Mouse (Mus musculus) limb, embryonic 10.5 days (tissue): Measurements from ENCODE around the gene Cit. TPM values are rescaled to one million over a fixed set of nuclear protein-coding genes. Genes with fewer than 3 reads are reported as not detected.

ENCODE experiments used
- DNase-seq: peaks from one replicate; pipeline ENCODE4 v3.0.0-alpha.2; 2017; ENCODE audit warnings: low spot score
- H3K27ac ChIP-seq: fragments of 300-500 bp; sonication (generic); 2 replicates; pipeline ENCODE4 v1.5.1; 2016; ENCODE audit warnings: mild to moderate bottlenecking
- H3K27me3 ChIP-seq: fragments of 300-500 bp; sonication (generic); 2 replicates; pipeline ENCODE4 v1.6.1; 2016; ENCODE audit warnings: low read depth, mild to moderate bottlenecking; ENCODE audit not compliant: poor library complexity, severe bottlenecking
- H3K36me3 ChIP-seq: fragments of 300-500 bp; sonication (generic); 2 replicates; pipeline ENCODE4 v1.6.1; 2016; ENCODE audit warnings: mild to moderate bottlenecking, moderate library complexity
- H3K4me1 ChIP-seq: fragments of 300-500 bp; sonication (generic); 2 replicates; pipeline ENCODE4 v1.6.1; 2016
- H3K4me3 ChIP-seq: fragments of 300-500 bp; sonication (generic); 2 replicates; pipeline ENCODE4 v1.5.1; 2016; ENCODE audit warnings: mild to moderate bottlenecking, moderate library complexity
- H3K9me3 ChIP-seq: fragments of 300-500 bp; sonication (generic); replicated peaks from 2 replicates; pipeline ENCODE4 v1.6.1; 2016; ENCODE audit warnings: mild to moderate bottlenecking
- WGBS: fragments of 180-500 bp; shearing (Covaris S2); methylation state at CpG from one replicate; pipeline ENCODE4 v1.1.7; 2016; 5-methylcytosine and 5-hydroxymethylcytosine counted together
- polyA plus RNA-seq: library from polyadenylated mRNA; unstranded; fragments of >200 nt; fragmentation: Nextera tagmentation; extraction: Ambion mirVana; gene quantifications from 2 replicates; pipeline ENCODE4 v1.2.1, GENCODE M21; 2016

The Cit gene
- polyA plus RNA-seq, 1 experiment from 2014 or later: 39.4 TPM

- peaks cover 88% of the 10 kb centered on the region for H3K36me3 ChIP-seq
- no peak overlapping the region for H3K4me3 ChIP-seq
- H3K9me3 ChIP-seq: no peaks in the 10 kb centered on the region
- WGBS: 93% methylated on average over 15 of the region's 15 CpGs
- H3K27ac ChIP-seq: no peak overlapping the region
- no peak for DNase-seq
- no peaks in the 10 kb centered on the region for H3K27me3 ChIP-seq
- H3K4me1 ChIP-seq: no peaks in the 10 kb centered on the region
Observed at GRCm38 (mm10) chr5:115936851-115937250, 91.8 kb downstream of the Cit start.

GRCm38 (mm10) chr5:115937566-115937965 is 92.5 kb downstream of the Cit start:
- Histone ChIP-seq H3K9me3 (no peaks in the 10 kb centered on the region), H3K4me1 (no peaks in the 10 kb centered on the region), H3K36me3 (peaks cover 88% of the 10 kb centered on the region), H3K27me3 (no peaks in the 10 kb centered on the region), H3K27ac (no peak overlapping the region), H3K4me3 (no peak overlapping the region)
- 95% methylated on average over 6 of the region's 6 CpGs for WGBS
- DNase-seq: no peak

- H3K27ac ChIP-seq: no peak overlapping the region
- H3K36me3 ChIP-seq: peaks cover 91% of the 10 kb centered on the region
- no peak overlapping the region for H3K4me3 ChIP-seq
- H3K4me1 ChIP-seq: no peaks in the 10 kb centered on the region
- no peak for DNase-seq
- H3K9me3 ChIP-seq: no peaks in the 10 kb centered on the region
- H3K27me3 ChIP-seq: no peaks in the 10 kb centered on the region
- WGBS: 94% methylated on average over 13 of the region's 13 CpGs
Observed at GRCm38 (mm10) chr5:115938999-115939398, 93.9 kb downstream of the Cit start.

- Histone ChIP-seq H3K4me3 (no peak overlapping the region), H3K27me3 (no peaks in the 10 kb centered on the region), H3K4me1 (no peaks in the 10 kb centered on the region), H3K9me3 (no peaks in the 10 kb centered on the region), H3K27ac (no peak overlapping the region), H3K36me3 (peaks cover 98% of the 10 kb centered on the region)
- DNase-seq: no peak
- WGBS: 92% methylated on average over 3 of the region's 3 CpGs
Observed at GRCm38 (mm10) chr5:115942389-115942788, 97.3 kb downstream of the Cit start.

- DNase-seq: no peak
- Histone ChIP-seq H3K4me3 (no peak overlapping the region), H3K27me3 (no peaks in the 10 kb centered on the region), H3K36me3 (peaks cover 97% of the 10 kb centered on the region), H3K9me3 (no peaks in the 10 kb centered on the region), H3K4me1 (no peaks in the 10 kb centered on the region), H3K27ac (no peak overlapping the region)
- WGBS: 68% methylated on average over 11 of the region's 11 CpGs
Observed at GRCm38 (mm10) chr5:115944791-115945490, 99.9 kb downstream of the Cit start.

- no peaks in the 10 kb centered on the region for H3K9me3 ChIP-seq
- WGBS: 92% methylated on average over 15 of the region's 15 CpGs
- no peaks in the 10 kb centered on the region for H3K4me1 ChIP-seq
- no peak for DNase-seq
- no peak overlapping the region for H3K4me3 ChIP-seq
- no peaks in the 10 kb centered on the region for H3K27me3 ChIP-seq
- no peak overlapping the region for H3K27ac ChIP-seq
- peaks cover 98% of the 10 kb centered on the region for H3K36me3 ChIP-seq
Observed at GRCm38 (mm10) chr5:115947622-115948353, 102.7 kb downstream of the Cit start.

GRCm38 (mm10) chr5:115950936-115951335 is 105.9 kb downstream of the Cit start:
- Histone ChIP-seq H3K27me3 (no peaks in the 10 kb centered on the region), H3K9me3 (no peaks in the 10 kb centered on the region), H3K4me1 (no peaks in the 10 kb centered on the region), H3K27ac (no peak overlapping the region), H3K4me3 (no peak overlapping the region), H3K36me3 (peaks cover 99% of the 10 kb centered on the region)
- no peak for DNase-seq
- WGBS: 87% methylated on average over 7 of the region's 7 CpGs

- H3K4me1 ChIP-seq: no peaks in the 10 kb centered on the region
- no peak for DNase-seq
- no peaks in the 10 kb centered on the region; the same call in 1 of the 2 replicates for H3K9me3 ChIP-seq
- 96% methylated on average over 6 of the region's 6 CpGs for WGBS
- H3K27ac ChIP-seq: no peak overlapping the region
- no peak overlapping the region for H3K4me3 ChIP-seq
- no peaks in the 10 kb centered on the region for H3K27me3 ChIP-seq
- peaks cover 97% of the 10 kb centered on the region for H3K36me3 ChIP-seq
Observed at GRCm38 (mm10) chr5:115953173-115953572, 108.1 kb downstream of the Cit start.

GRCm38 (mm10) chr5:115954084-115954483 is 109.0 kb downstream of the Cit start:
- Histone ChIP-seq H3K9me3 (no peaks in the 10 kb centered on the region; the same call in 1 of the 2 replicates), H3K27ac (no peak overlapping the region), H3K27me3 (no peaks in the 10 kb centered on the region), H3K36me3 (peaks cover 95% of the 10 kb centered on the region), H3K4me3 (no peak overlapping the region), H3K4me1 (no peaks in the 10 kb centered on the region)
- 95% methylated on average over 6 of the region's 6 CpGs for WGBS
- DNase-seq: no peak

- DNase-seq: no peak
- Histone ChIP-seq H3K27ac (no peak overlapping the region), H3K27me3 (no peaks in the 10 kb centered on the region), H3K4me3 (no peak overlapping the region), H3K9me3 (no peaks in the 10 kb centered on the region; the same call in 1 of the 2 replicates), H3K36me3 (peaks cover 91% of the 10 kb centered on the region), H3K4me1 (no peaks in the 10 kb centered on the region)
- 97% methylated on average over 14 of the region's 14 CpGs for WGBS
Observed at GRCm38 (mm10) chr5:115954549-115954948, 109.5 kb downstream of the Cit start.

- WGBS: 95% methylated on average over 14 of the region's 14 CpGs
- H3K4me1 ChIP-seq: no peaks in the 10 kb centered on the region
- no peak for DNase-seq
- H3K27ac ChIP-seq: no peak overlapping the region
- no peak overlapping the region for H3K4me3 ChIP-seq
- no peaks in the 10 kb centered on the region for H3K27me3 ChIP-seq
- peaks cover 85% of the 10 kb centered on the region for H3K36me3 ChIP-seq
- H3K9me3 ChIP-seq: no peaks in the 10 kb centered on the region; the same call in 1 of the 2 replicates
Observed at GRCm38 (mm10) chr5:115955131-115955530, 110.1 kb downstream of the Cit start.

- H3K27ac ChIP-seq: no peak overlapping the region
- no peaks in the 10 kb centered on the region for H3K27me3 ChIP-seq
- 97% methylated on average over 14 of the region's 14 CpGs for WGBS
- no peak overlapping the region for H3K4me3 ChIP-seq
- no peak for DNase-seq
- no peaks in the 10 kb centered on the region for H3K4me1 ChIP-seq
- no peaks in the 10 kb centered on the region; the same call in 1 of the 2 replicates for H3K9me3 ChIP-seq
- H3K36me3 ChIP-seq: peaks cover 85% of the 10 kb centered on the region
Observed at GRCm38 (mm10) chr5:115956048-115956447, 111.0 kb downstream of the Cit start.

- Histone ChIP-seq H3K36me3 (peaks cover 82% of the 10 kb centered on the region), H3K27me3 (no peaks in the 10 kb centered on the region), H3K4me1 (no peaks in the 10 kb centered on the region), H3K4me3 (no peak overlapping the region), H3K27ac (no peak overlapping the region), H3K9me3 (no peaks in the 10 kb centered on the region; the same call in 1 of the 2 replicates)
- DNase-seq: no peak
- WGBS: 96% methylated on average over 6 of the region's 6 CpGs
Observed at GRCm38 (mm10) chr5:115957177-115957576, 112.1 kb downstream of the Cit start.
